Mouse (Mus musculus) CH12.LX (cell line): ENCODE data around the gene Yjefn3. TPM values are rescaled to one million over a fixed set of nuclear protein-coding genes. Genes with fewer than 3 reads are reported as not detected.

Experiments used
- DNase-seq: peaks from one replicate; pipeline ENCODE4 v3.0.0-alpha.2; 2013; ENCODE audit errors: extremely low read depth
- H3K27ac ChIP-seq: 2 replicates; pipeline ENCODE4 v1.5.1; 2012; ENCODE audit warnings: low read depth, mild to moderate bottlenecking, control low read depth, moderate library complexity; ENCODE audit not compliant: insufficient read depth
- H3K27me3 ChIP-seq: replicated peaks from 2 replicates; pipeline ENCODE3; 2012; ENCODE audit warnings: inconsistent platforms
- H3K36me3 ChIP-seq, 2 experiments: replicated peaks in 1 of 2; 2 replicates each; pipeline versions ENCODE3 to v1.6.1; 2012; ENCODE audit warnings: inconsistent platforms in 1 of 2, low read length in 1 of 2, mild to moderate bottlenecking in 1 of 2, mixed read lengths in 1 of 2, moderate library complexity in 1 of 2; ENCODE audit not compliant: control insufficient read depth in 1 of 2, insufficient read depth in 1 of 2
- H3K4me1 ChIP-seq, 2 experiments: 2 replicates each; pipeline ENCODE4 v1.6.1; 2012; ENCODE audit warnings: inconsistent platforms in 1 of 2, moderate library complexity in 1 of 2; ENCODE audit not compliant: insufficient read depth in 2 of 2, control insufficient read depth in 1 of 2
- H3K4me2 ChIP-seq: 2 replicates; pipeline ENCODE4 v1.6.1; 2012; ENCODE audit warnings: low read depth, mild to moderate bottlenecking, control low read depth; ENCODE audit not compliant: poor library complexity, insufficient read depth, severe bottlenecking
- H3K4me3 ChIP-seq, 3 experiments: fragments of 150-350 bp in 1 of 3; sonication (generic) in 1 of 3; replicated peaks in 1 of 3; 2 replicates each; pipeline versions ENCODE3 to v1.5.1; 2011 to 2012; ENCODE audit warnings: low read depth in 2 of 3, low read length in 2 of 3, mild to moderate bottlenecking in 2 of 3, moderate library complexity in 2 of 3, control low read depth in 1 of 3, improper control_type of control experiment in 1 of 3, inconsistent platforms in 1 of 3, mixed read lengths in 1 of 3; ENCODE audit not compliant: poor library complexity in 1 of 3
- H3K79me2 ChIP-seq: replicated peaks from 2 replicates; pipeline ENCODE4 v1.6.1; 2012; ENCODE audit warnings: mild to moderate bottlenecking, moderate library complexity; ENCODE audit not compliant: control insufficient read depth, poor library complexity, insufficient read depth, severe bottlenecking; ENCODE audit errors: extremely low read depth
- H3K9ac ChIP-seq: 2 replicates; pipeline ENCODE4 v1.6.1; 2012; ENCODE audit warnings: low read depth, mild to moderate bottlenecking, control low read depth, moderate library complexity; ENCODE audit not compliant: insufficient read depth
- H3K9me3 ChIP-seq: replicated peaks from 2 replicates; pipeline ENCODE3; 2012; ENCODE audit warnings: low read length, inconsistent platforms, mixed read lengths
- CTCF ChIP-seq, 2 experiments: IDR thresholded peaks in 1 of 2; conservative IDR thresholded peaks in 1 of 2; 2 replicates each; pipeline ENCODE4 v1.5.1; 2011 to 2012; ENCODE audit warnings: low read depth in 2 of 2, low read length in 2 of 2, improper control_type of control experiment in 1 of 2, inconsistent platforms in 1 of 2, mild to moderate bottlenecking in 1 of 2, moderate library complexity in 1 of 2
- E2F4 ChIP-seq: IDR thresholded peaks from 2 replicates; pipeline ENCODE4 v1.6.1; 2011; ENCODE audit warnings: low read depth, low read length, improper control_type of control experiment; ENCODE audit not compliant: insufficient replicate concordance
- ELF1 ChIP-seq: IDR thresholded peaks from 2 replicates; pipeline ENCODE4 v1.6.1; 2014; ENCODE audit warnings: low read depth, mild to moderate bottlenecking, inconsistent platforms, low read length, improper control_type of control experiment
- ETS1 ChIP-seq: conservative IDR thresholded peaks from 2 replicates; pipeline ENCODE4 v1.6.1; 2012; ENCODE audit warnings: low read depth, mild to moderate bottlenecking, inconsistent platforms, low read length, improper control_type of control experiment, moderate library complexity
- GABPA ChIP-seq: IDR thresholded peaks from 2 replicates; pipeline ENCODE4 v1.6.1; 2012; ENCODE audit warnings: low read depth, low read length, improper control_type of control experiment, inconsistent platforms; ENCODE audit not compliant: insufficient replicate concordance
- HCFC1 ChIP-seq: IDR thresholded peaks from 2 replicates; pipeline ENCODE4 v1.6.1; 2012; ENCODE audit warnings: low read depth, mild to moderate bottlenecking, inconsistent platforms, low read length, improper control_type of control experiment
- IRF4 ChIP-seq: IDR thresholded peaks from 2 replicates; pipeline ENCODE4 v1.6.1; 2014; ENCODE audit warnings: low read depth, mild to moderate bottlenecking, inconsistent platforms, low read length, improper control_type of control experiment
- MAZ ChIP-seq: IDR thresholded peaks from 2 replicates; pipeline ENCODE4 v1.6.1; 2012; ENCODE audit warnings: low read depth, mild to moderate bottlenecking, inconsistent platforms, low read length, improper control_type of control experiment, moderate library complexity
- MYC ChIP-seq: IDR thresholded peaks from 2 replicates; pipeline ENCODE4 v1.6.1; 2011; ENCODE audit warnings: low read depth, mild to moderate bottlenecking, improper control_type of control experiment, low read length
- NELFE ChIP-seq: IDR thresholded peaks from 2 replicates; pipeline ENCODE4 v1.6.1; 2011; ENCODE audit warnings: low read depth, low read length, improper control_type of control experiment
- NRF1 ChIP-seq: IDR thresholded peaks from 2 replicates; pipeline ENCODE4 v1.6.1; 2014; ENCODE audit warnings: low read depth, mild to moderate bottlenecking, inconsistent platforms, low read length, improper control_type of control experiment, moderate library complexity
- RAD21 ChIP-seq: IDR thresholded peaks from 2 replicates; pipeline ENCODE4 v1.6.1; 2011; ENCODE audit warnings: low read depth, mild to moderate bottlenecking, low read length, improper control_type of control experiment, moderate library complexity
- RCOR1 ChIP-seq: conservative IDR thresholded peaks from 2 replicates; pipeline ENCODE4 v1.6.1; 2012; ENCODE audit warnings: low read depth, mild to moderate bottlenecking, inconsistent platforms, low read length, improper control_type of control experiment
- TBP ChIP-seq: conservative IDR thresholded peaks from 2 replicates; pipeline ENCODE4 v1.6.1; 2011; ENCODE audit warnings: low read depth, low read length, improper control_type of control experiment
- TCF12 ChIP-seq: IDR thresholded peaks from 2 replicates; pipeline ENCODE4 v1.6.1; 2014; ENCODE audit warnings: low read depth, mild to moderate bottlenecking, inconsistent platforms, low read length, improper control_type of control experiment
- UBTF ChIP-seq: IDR thresholded peaks from 2 replicates; pipeline ENCODE4 v1.6.1; 2012; ENCODE audit warnings: low read depth, mild to moderate bottlenecking, inconsistent platforms, low read length, improper control_type of control experiment, moderate library complexity
- USF1 ChIP-seq: IDR thresholded peaks from 2 replicates; pipeline ENCODE4 v1.6.1; 2014; ENCODE audit warnings: low read depth, mild to moderate bottlenecking, inconsistent platforms, low read length, improper control_type of control experiment
- USF2 ChIP-seq: conservative IDR thresholded peaks from 2 replicates; pipeline ENCODE4 v1.6.1; 2011; ENCODE audit warnings: low read depth, low read length, improper control_type of control experiment
- ZMIZ1 ChIP-seq: IDR thresholded peaks from 2 replicates; pipeline ENCODE4 v1.6.1; 2012; ENCODE audit warnings: low read depth, mild to moderate bottlenecking, inconsistent platforms, low read length, improper control_type of control experiment
- dilution Hi-C: fragments of 300-500 bp; cut with MboI; formaldehyde crosslinking; loops from 2 replicates; pipeline ENCODE4 v1.14.3; 2020; ENCODE audit warnings: low sequenced_read_pairs; ENCODE audit not compliant: extremely low pct_unique_long_range_greater_than_20kb, extremely low pct_ligation_motif_present
- in situ Hi-C: fragments of 300-500 bp; cut with MboI; formaldehyde crosslinking; loops from 3 replicates; pipeline ENCODE4 v1.14.3; 2019; ENCODE audit warnings: low sequenced_read_pairs, low pct_ligation_motif_present, low pct_unique_long_range_greater_than_20kb, mixed read lengths
- polyA plus RNA-seq: library from polyadenylated mRNA; unstranded; fragments of >175 nt; gene quantifications from 2 replicates; pipeline ENCODE4 v1.2.1, GENCODE M21; 2012; ENCODE audit warnings: low read depth; ENCODE audit not compliant: insufficient read length
- total RNA-seq, 2 experiments: library from RNA; depleted of rRNA; stranded (reverse); fragments of 300-350 nt in 1 of 2; fragments of >200 nt in 1 of 2; gene quantifications; 2 replicates each; pipeline ENCODE4 v1.2.3; 2012 to 2014

Yjefn3 gene
- total and polyA plus RNA-seq, 3 experiments = 3.3 to 10.5 (median 8.0) TPM

GRCm38 (mm10) chr8:69887289-69888243, 14.9 kb downstream of the Yjefn3 start, which contains the start of gene Cilp2:
Gene Cilp2 (minus strand): TSS chr8:69887687.
- peak within 1 kb of the TSS in 1 of 3 experiments; percentile 12 for H3K4me3 ChIP-seq

DNA sequence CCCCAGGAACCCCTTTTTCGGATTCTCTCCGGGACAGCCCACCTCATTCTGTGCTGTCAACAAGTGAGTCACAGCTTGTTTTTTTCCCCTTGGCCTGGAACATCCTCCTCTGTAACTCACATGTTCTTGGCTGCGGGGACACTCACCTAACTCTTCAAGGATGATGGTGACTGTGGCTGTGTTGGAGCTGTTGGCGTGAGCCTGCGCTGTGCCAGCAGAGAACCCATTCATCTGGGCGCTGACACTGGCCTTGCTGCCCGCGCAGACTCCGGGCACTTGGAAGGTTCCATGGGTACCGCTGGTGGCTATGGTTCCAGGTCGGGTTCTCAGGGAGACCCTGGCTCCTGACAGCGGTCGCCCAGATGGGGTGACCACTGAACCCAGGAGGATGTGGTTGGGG, 18.4 kb downstream of the Yjefn3 start:
- H3K4me2 ChIP-seq = no peak overlapping the region
- H3K36me3 ChIP-seq = peaks cover 3 to 39% of the 10 kb centered on the region in 2 experiments
- dilution Hi-C loops (no loop called here), in situ Hi-C loops (no loop called here)
- peaks cover 2 to 13% of the 10 kb centered on the region in 2 experiments; a peak in 2 of 4 replicates for H3K4me1 ChIP-seq
- DNase-seq = no peak
- H3K9ac ChIP-seq = no peak overlapping the region
- no peak for TF ChIP-seq GABPA
- TF ChIP-seq RAD21 = no peak
- TF ChIP-seq ELF1 = no peak
- TF ChIP-seq E2F4 = no peak
- no peak for TF ChIP-seq TBP
- no peak for TF ChIP-seq NRF1
- TF ChIP-seq HCFC1 = no peak
- no peak for TF ChIP-seq TCF12
- TF ChIP-seq USF1 = no peak
- TF ChIP-seq IRF4 = no peak
- no peak for TF ChIP-seq ETS1
- TF ChIP-seq USF2 = no peak
- no peak for TF ChIP-seq MAZ
- TF ChIP-seq NELFE = no peak
- TF ChIP-seq ZMIZ1 = no peak
- no peak for TF ChIP-seq UBTF
- no peak for TF ChIP-seq CTCF (conservative IDR thresholded peaks at IDR 0.05 in 1 of 2, IDR thresholded peaks at IDR 0.05 in 1 of 2; ENCODE audit: low read depth in 2 of 2, low read length in 2 of 2)
- TF ChIP-seq RCOR1 = no peak
- TF ChIP-seq MYC = no peak
- H3K4me3 ChIP-seq = no peak overlapping the region
- no peak overlapping the region for H3K27ac ChIP-seq
- no peaks in the 10 kb centered on the region for H3K79me2 ChIP-seq
- H3K27me3 ChIP-seq = no peaks in the 10 kb centered on the region
- peaks cover 31% of the 10 kb centered on the region for H3K9me3 ChIP-seq

More at GRCm38 (mm10) chr8:69887289-69888243, 14.9 kb downstream of the Yjefn3 start, which contains the start of gene Cilp2:
- Histone ChIP-seq H3K9ac (no peak within 1 kb of the TSS), H3K27me3 (no peaks in the 10 kb centered on the region), H3K36me3 (peaks cover 11 to 55% of the 10 kb centered on the region in 2 experiments), H3K79me2 (no peaks in the 10 kb centered on the region), H3K9me3 (peaks cover 9% of the 10 kb centered on the region), H3K4me1 (peaks cover 2 to 15% of the 10 kb centered on the region in 2 experiments; a peak in 2 of 4 replicates), H3K4me2 (peak within 1 kb of the TSS; percentile 59), H3K27ac (no peak within 1 kb of the TSS)
- in situ Hi-C loops (no loop called here), dilution Hi-C loops (no loop called here)
- no peak for TF ChIP-seq ELF1
- no peak for DNase-seq
